Mouse (Mus musculus) megakaryocyte, embryonic 14.5 days (primary cell): ENCODE data around the gene Auh. TPM values are rescaled to one million over a fixed set of nuclear protein-coding genes. Genes with fewer than 3 reads are reported as not detected.

Experiments
- H3K27me3 ChIP-seq: replicated peaks from 2 replicates; pipeline ENCODE3; 2012; ENCODE audit warnings: inconsistent platforms
- H3K36me3 ChIP-seq: replicated peaks from 2 replicates; pipeline ENCODE3; 2012; ENCODE audit warnings: low read length, inconsistent platforms, mixed read lengths
- H3K4me1 ChIP-seq: 2 replicates; pipeline ENCODE4 v1.6.1; 2012; ENCODE audit warnings: inconsistent platforms
- H3K4me3 ChIP-seq: replicated peaks from 2 replicates; pipeline ENCODE3; 2012; ENCODE audit warnings: moderate library complexity, mild to moderate bottlenecking, inconsistent platforms
- H3K9me3 ChIP-seq: 2 replicates; pipeline ENCODE4 v1.6.1; 2012; ENCODE audit warnings: inconsistent platforms
- FLI1 ChIP-seq: IDR thresholded peaks from 2 replicates; pipeline ENCODE4 v1.6.1; 2012; ENCODE audit warnings: low read length, inconsistent platforms, mixed read lengths
- GATA1 ChIP-seq: IDR thresholded peaks from 3 replicates; pipeline ENCODE4 v1.6.1; 2012; ENCODE audit warnings: mixed read lengths, low read length, inconsistent platforms, borderline replicate concordance
- polyA plus RNA-seq: library from polyadenylated mRNA; stranded (reverse); fragments of >175 nt; gene quantifications from 2 replicates; pipeline ENCODE4 v1.2.3, GENCODE M21; 2012; ENCODE audit warnings: low replicate concordance; ENCODE audit not compliant: insufficient read depth

Gene Auh
- polyA plus RNA-seq, 1 experiment: 30.9 TPM

- no peak for TF ChIP-seq FLI1
- TF ChIP-seq GATA1: no peak
- H3K27me3 ChIP-seq: no peaks in the 10 kb centered on the region
- H3K36me3 ChIP-seq: peaks cover 85% of the 10 kb centered on the region
- H3K4me3 ChIP-seq: no peak overlapping the region
- H3K9me3 ChIP-seq: no peaks in the 10 kb centered on the region
- peaks cover 45% of the 10 kb centered on the region for H3K4me1 ChIP-seq
Measured at GRCm38 (mm10) chr13:52883084-52883959, 46.2 kb downstream of the Auh start.

GRCm38 (mm10) chr13:52880386-52880785 lies 49.1 kb downstream of the Auh start:
- peaks cover 91% of the 10 kb centered on the region for H3K36me3 ChIP-seq
- H3K4me3 ChIP-seq: no peak overlapping the region
- peaks cover 42% of the 10 kb centered on the region for H3K4me1 ChIP-seq
- TF ChIP-seq FLI1 (no peak), GATA1 (no peak)
- H3K9me3 ChIP-seq: no peaks in the 10 kb centered on the region
- no peaks in the 10 kb centered on the region for H3K27me3 ChIP-seq

GRCm38 (mm10) chr13:52879918-52880317 lies 49.6 kb downstream of the Auh start:
- no peaks in the 10 kb centered on the region for H3K9me3 ChIP-seq
- peaks cover 44% of the 10 kb centered on the region for H3K4me1 ChIP-seq
- H3K4me3 ChIP-seq: no peak overlapping the region
- H3K36me3 ChIP-seq: peaks cover 93% of the 10 kb centered on the region
- TF ChIP-seq FLI1: no peak
- TF ChIP-seq GATA1: no peak
- H3K27me3 ChIP-seq: no peaks in the 10 kb centered on the region

GRCm38 (mm10) chr13:52879291-52879690 lies 50.2 kb downstream of the Auh start:
- H3K27me3 ChIP-seq: no peaks in the 10 kb centered on the region
- no peak for TF ChIP-seq FLI1
- no peak for TF ChIP-seq GATA1
- peaks cover 92% of the 10 kb centered on the region for H3K36me3 ChIP-seq
- H3K4me1 ChIP-seq: peaks cover 47% of the 10 kb centered on the region
- H3K9me3 ChIP-seq: no peaks in the 10 kb centered on the region
- no peak overlapping the region for H3K4me3 ChIP-seq

GRCm38 (mm10) chr13:52878823-52879222 lies 50.7 kb downstream of the Auh start:
- Histone ChIP-seq H3K4me3 (no peak overlapping the region), H3K4me1 (peaks cover 47% of the 10 kb centered on the region), H3K9me3 (no peaks in the 10 kb centered on the region), H3K27me3 (no peaks in the 10 kb centered on the region), H3K36me3 (peaks cover 87% of the 10 kb centered on the region)
- TF ChIP-seq FLI1 (no peak), GATA1 (no peak)

- H3K27me3 ChIP-seq: no peaks in the 10 kb centered on the region
- H3K4me1 ChIP-seq: peaks cover 45% of the 10 kb centered on the region
- no peaks in the 10 kb centered on the region for H3K9me3 ChIP-seq
- H3K4me3 ChIP-seq: no peak overlapping the region
- TF ChIP-seq FLI1 (no peak), GATA1 (no peak)
- peaks cover 80% of the 10 kb centered on the region for H3K36me3 ChIP-seq
Measured at GRCm38 (mm10) chr13:52875541-52876325, 53.7 kb downstream of the Auh start.

- Histone ChIP-seq H3K36me3 (peaks cover 78% of the 10 kb centered on the region), H3K4me1 (peaks cover 43% of the 10 kb centered on the region)
- TF ChIP-seq FLI1 (no peak), GATA1 (no peak)
Measured at GRCm38 (mm10) chr13:52875089-52875488, 54.4 kb downstream of the Auh start.

GRCm38 (mm10) chr13:52874338-52874737 lies 55.1 kb downstream of the Auh start:
- Histone ChIP-seq H3K9me3 (no peaks in the 10 kb centered on the region), H3K4me1 (peaks cover 51% of the 10 kb centered on the region), H3K27me3 (no peaks in the 10 kb centered on the region), H3K4me3 (peak overlapping the region; percentile 65), H3K36me3 (peaks cover 75% of the 10 kb centered on the region)
- TF ChIP-seq FLI1 (no peak), GATA1 (no peak)

More at GRCm38 (mm10) chr13:52875089-52875488, 54.4 kb downstream of the Auh start:
- Histone ChIP-seq H3K27me3 (no peaks in the 10 kb centered on the region), H3K9me3 (no peaks in the 10 kb centered on the region), H3K4me3 (no peak overlapping the region)

- H3K4me1 ChIP-seq: peaks cover 55% of the 10 kb centered on the region
- TF ChIP-seq FLI1: no peak
- TF ChIP-seq GATA1: no peak
- peaks cover 74% of the 10 kb centered on the region for H3K36me3 ChIP-seq
- no peaks in the 10 kb centered on the region for H3K9me3 ChIP-seq
- no peaks in the 10 kb centered on the region for H3K27me3 ChIP-seq
- H3K4me3 ChIP-seq: no peak overlapping the region
Measured at GRCm38 (mm10) chr13:52873923-52874322, 55.6 kb downstream of the Auh start.
